Mouse (Mus musculus): ENCODE measurements at regions not wholly inside any gene's neighbourhood (a gene's known extent, or its start where the extent isn't known, plus 50 kb on each side); places are given as distances from the start of the nearest gene placed in this dataset.
"Not testable (repeated sequence)": the region's sequence is repeated elsewhere in the genome, so short reads cannot be mapped to it uniquely, and the experiment has no call there.

- CTCF ChIA-PET = no interaction called here
Observed at GRCm38 (mm10) chr17:48650556-48650955, 195.9 kb downstream of the Unc5cl start.

- CTCF ChIA-PET = no interaction called here
Observed at GRCm38 (mm10) chr17:48672749-48673148, 218.0 kb downstream of the Unc5cl start.

- CTCF ChIA-PET = no interaction called here
Observed at GRCm38 (mm10) chr17:48678216-48678832, 223.6 kb downstream of the Unc5cl start.

GRCm38 (mm10) chr17:48680331-48680730 is 225.6 kb downstream of the Unc5cl start:
- CTCF ChIA-PET = no interaction called here

- CTCF ChIA-PET = no interaction called here
Observed at GRCm38 (mm10) chr17:48688944-48689343, 234.2 kb downstream of the Unc5cl start.

- CTCF ChIA-PET = no interaction called here
Observed at GRCm38 (mm10) chr17:48698456-48698855, 233.7 kb upstream of the Lrfn2 start.

- CTCF ChIA-PET = no interaction called here
Observed at GRCm38 (mm10) chr17:48700591-48700990, 231.6 kb upstream of the Lrfn2 start.

- CTCF ChIA-PET = no interaction called here
Observed at GRCm38 (mm10) chr17:48720506-48720905, 211.7 kb upstream of the Lrfn2 start.

GRCm38 (mm10) chr17:48723286-48723685 is 208.9 kb upstream of the Lrfn2 start:
- CTCF ChIA-PET = no interaction called here

- CTCF ChIA-PET = interaction anchor here (0.5 to 0.7 kb wide), 2 partner anchors 137 to 142 kb away, joined by 3 read pairs; no protein-coding TSS in a partner anchor
Observed at GRCm38 (mm10) chr17:48724513-48725112, 207.6 kb upstream of the Lrfn2 start.

GRCm38 (mm10) chr17:48726460-48726859 is 205.7 kb upstream of the Lrfn2 start:
- CTCF ChIA-PET = no interaction called here

GRCm38 (mm10) chr17:48733801-48734200 is 198.4 kb upstream of the Lrfn2 start:
- CTCF ChIA-PET = no interaction called here

- CTCF ChIA-PET = not testable (repeated sequence)
Observed at GRCm38 (mm10) chr17:48737181-48737580, 195.0 kb upstream of the Lrfn2 start.

- CTCF ChIA-PET = no interaction called here
Observed at GRCm38 (mm10) chr17:48738708-48739107, 193.5 kb upstream of the Lrfn2 start.

GRCm38 (mm10) chr17:48742769-48743405 is 189.3 kb upstream of the Lrfn2 start:
- CTCF ChIA-PET = no interaction called here

- CTCF ChIA-PET = no interaction called here
Observed at GRCm38 (mm10) chr17:48770099-48770498, 162.1 kb upstream of the Lrfn2 start.

- CTCF ChIA-PET = no interaction called here
Observed at GRCm38 (mm10) chr17:48771721-48772320, 160.4 kb upstream of the Lrfn2 start.

- CTCF ChIA-PET = no interaction called here
Observed at GRCm38 (mm10) chr17:48774172-48774890, 157.8 kb upstream of the Lrfn2 start.

- CTCF ChIA-PET = interaction anchor here (0.6 kb wide), 1 partner anchor 425 kb away, joined by 3 read pairs; no protein-coding TSS in a partner anchor
Observed at GRCm38 (mm10) chr17:48775479-48775878, 156.7 kb upstream of the Lrfn2 start.

- CTCF ChIA-PET = no interaction called here
Observed at GRCm38 (mm10) chr17:48776502-48776902, 155.7 kb upstream of the Lrfn2 start.

GRCm38 (mm10) chr17:48780217-48780616 is 152.0 kb upstream of the Lrfn2 start:
- CTCF ChIA-PET = no interaction called here

- CTCF ChIA-PET = no interaction called here
Observed at GRCm38 (mm10) chr17:48784417-48784816, 147.8 kb upstream of the Lrfn2 start.
